Mouse (Mus musculus) intestine, embryonic 16.5 days (tissue): Measurements from ENCODE around the gene Polr3e. TPM values are rescaled to one million over a fixed set of nuclear protein-coding genes. Genes with fewer than 3 reads are reported as not detected.
A peak's percentile ranks its signal among the peaks of the same experiment; 100 is the strongest.

ENCODE experiments used
- ATAC-seq: fragments of 200-750 bp; cut with Nextera tagmentation; 2 replicates; pipeline ENCODE4 v1.8.0; 2017; ENCODE audit warnings: moderate TSS enrichment, moderate library complexity
- H3K27ac ChIP-seq: fragments of 300-500 bp; sonication (generic); 2 replicates; pipeline ENCODE4 v1.5.1; 2014; ENCODE audit warnings: mild to moderate bottlenecking, low read length
- H3K27me3 ChIP-seq: fragments of 300-500 bp; sonication (generic); replicated peaks from 2 replicates; pipeline ENCODE4 v1.6.1; 2014; ENCODE audit warnings: low read length, control low read depth, mixed read lengths; ENCODE audit not compliant: control insufficient read depth, insufficient read depth
- H3K36me3 ChIP-seq: fragments of 300-500 bp; sonication (generic); 2 replicates; pipeline ENCODE4 v1.6.1; 2014; ENCODE audit warnings: low read length, control low read depth; ENCODE audit not compliant: control insufficient read depth, insufficient read depth
- H3K4me1 ChIP-seq: fragments of 300-500 bp; sonication (generic); 2 replicates; pipeline ENCODE4 v1.6.1; 2014; ENCODE audit warnings: low read length, control low read depth, mixed read lengths; ENCODE audit not compliant: control insufficient read depth, insufficient read depth
- H3K4me2 ChIP-seq: fragments of 300-500 bp; sonication (generic); 2 replicates; pipeline ENCODE4 v1.6.1; 2014; ENCODE audit warnings: low read depth, low read length, control low read depth
- H3K4me3 ChIP-seq: fragments of 300-500 bp; sonication (generic); 2 replicates; pipeline ENCODE4 v1.5.1; 2014; ENCODE audit warnings: mild to moderate bottlenecking, low read length
- H3K9ac ChIP-seq: fragments of 300-500 bp; sonication (generic); 2 replicates; pipeline ENCODE4 v1.6.1; 2014; ENCODE audit warnings: low read depth, low read length
- H3K9me3 ChIP-seq: fragments of 300-500 bp; sonication (generic); 2 replicates; pipeline ENCODE4 v1.6.1; 2016; ENCODE audit warnings: low read length, control low read depth; ENCODE audit not compliant: control insufficient read depth
- WGBS: fragments of 180-500 bp; shearing (Covaris S2); extraction: QIAGEN DNeasy Blood & Tissue Kit; methylation state at CpG from one replicate; pipeline ENCODE4 v1.1.7; 2014; 5-methylcytosine and 5-hydroxymethylcytosine counted together
- polyA plus RNA-seq: library from polyadenylated mRNA; unstranded; fragments of >200 nt; fragmentation: Nextera tagmentation; extraction: Ambion mirVana; gene quantifications from 2 replicates; pipeline ENCODE4 v1.2.1, GENCODE M21; 2015

Gene Polr3e
- polyA plus RNA-seq, result 37.5 and 37.9 TPM in 2 replicates

DNA sequence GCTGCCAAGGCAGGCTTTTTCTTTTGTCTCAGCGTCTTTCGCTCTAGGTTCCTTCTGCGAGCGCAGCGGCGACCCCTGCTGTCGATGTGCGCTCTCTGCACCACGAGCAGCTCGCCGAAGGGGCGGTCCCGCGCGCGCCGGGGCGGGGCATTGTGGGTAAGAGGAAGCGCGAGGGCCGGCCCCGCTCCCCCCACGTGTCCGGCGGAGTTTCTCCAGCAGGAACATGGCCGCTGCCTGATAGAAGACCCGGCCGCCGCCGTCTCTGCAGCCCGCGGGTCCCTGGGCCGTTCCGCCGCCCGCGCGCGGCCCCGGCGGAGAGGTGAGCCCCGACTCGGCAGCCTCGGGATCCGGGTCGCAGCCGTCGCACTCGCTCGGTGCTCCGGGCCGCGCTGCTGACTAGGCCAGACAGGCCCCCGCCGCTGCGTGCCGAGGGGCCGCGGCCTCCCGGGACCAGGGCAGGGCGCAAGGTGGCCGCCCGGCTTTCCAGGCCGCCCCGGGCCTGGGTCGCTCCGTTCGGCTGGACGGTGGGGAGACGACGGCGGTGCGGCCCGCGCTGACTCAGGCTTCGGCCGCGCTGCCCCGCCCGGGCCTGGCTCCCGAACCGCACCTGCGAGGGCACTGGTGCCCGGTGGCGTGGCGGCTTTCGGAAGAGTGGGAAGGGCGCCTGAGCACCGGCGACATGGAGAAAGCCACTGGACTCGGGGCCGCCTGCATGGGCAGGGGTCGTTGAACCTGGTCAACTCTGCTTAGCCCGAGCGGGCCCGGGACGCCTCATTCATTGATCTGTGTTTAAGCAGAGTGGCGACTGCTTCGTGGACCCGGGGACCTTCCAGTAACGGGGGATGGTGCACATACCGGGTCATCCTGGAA, at the start of gene Polr3e:
Gene Polr3e (plus strand): TSS at position 153 of the 870 bp plus-strand sequence.
- Histone ChIP-seq H3K4me1 (peaks cover 6% of the 10 kb centered on the region), H3K27me3 (no peaks in the 10 kb centered on the region), H3K4me2 (peak within 1 kb of the TSS; percentile 61), H3K27ac (peak within 1 kb of the TSS; percentile 92), H3K36me3 (no peaks in the 10 kb centered on the region), H3K9ac (peak within 1 kb of the TSS; percentile 91), H3K9me3 (no peaks in the 10 kb centered on the region), H3K4me3 (peak within 1 kb of the TSS; percentile 97)
- ATAC-seq, result peak; percentile 92
- under 1% methylated on average over 102 of the region's 102 CpGs for WGBS

DNA sequence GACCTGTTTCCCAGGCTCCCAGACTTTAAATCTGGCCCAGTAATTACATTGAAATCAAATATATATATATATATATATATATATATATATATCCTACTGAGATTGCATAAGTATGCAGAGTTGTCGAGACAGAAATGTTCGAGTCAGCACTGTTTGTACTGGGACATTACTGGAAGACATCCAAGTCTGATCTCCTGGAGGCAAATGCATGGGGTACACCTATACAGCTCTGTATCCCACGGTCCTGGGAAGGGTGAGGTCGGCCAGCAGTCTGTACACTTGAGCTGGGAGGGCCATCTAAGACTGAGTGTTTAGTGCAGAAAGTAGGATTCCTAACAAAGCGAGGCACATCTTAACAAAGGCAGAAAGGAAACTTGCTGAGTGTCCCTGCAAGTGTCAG, 47.7 kb upstream of the Polr3e start:
- 0 out of 2 replicates have a peak, but pooled peaks have one; percentile 8 for ATAC-seq
- WGBS, result 23% methylated on average over 5 of the region's 5 CpGs
- H3K36me3 ChIP-seq, result no peaks in the 10 kb centered on the region
- 0 out of 2 replicates have a peak overlapping the region, but pooled peaks have one; percentile 15 for H3K4me2 ChIP-seq
- H3K9ac ChIP-seq, result peak overlapping the region; percentile 50
- peak overlapping the region; percentile 83 for H3K27ac ChIP-seq
- H3K27me3 ChIP-seq, result no peaks in the 10 kb centered on the region
- H3K4me1 ChIP-seq, result peaks cover 55% of the 10 kb centered on the region
- no peaks in the 10 kb centered on the region for H3K9me3 ChIP-seq
- no peak overlapping the region for H3K4me3 ChIP-seq

DNA sequence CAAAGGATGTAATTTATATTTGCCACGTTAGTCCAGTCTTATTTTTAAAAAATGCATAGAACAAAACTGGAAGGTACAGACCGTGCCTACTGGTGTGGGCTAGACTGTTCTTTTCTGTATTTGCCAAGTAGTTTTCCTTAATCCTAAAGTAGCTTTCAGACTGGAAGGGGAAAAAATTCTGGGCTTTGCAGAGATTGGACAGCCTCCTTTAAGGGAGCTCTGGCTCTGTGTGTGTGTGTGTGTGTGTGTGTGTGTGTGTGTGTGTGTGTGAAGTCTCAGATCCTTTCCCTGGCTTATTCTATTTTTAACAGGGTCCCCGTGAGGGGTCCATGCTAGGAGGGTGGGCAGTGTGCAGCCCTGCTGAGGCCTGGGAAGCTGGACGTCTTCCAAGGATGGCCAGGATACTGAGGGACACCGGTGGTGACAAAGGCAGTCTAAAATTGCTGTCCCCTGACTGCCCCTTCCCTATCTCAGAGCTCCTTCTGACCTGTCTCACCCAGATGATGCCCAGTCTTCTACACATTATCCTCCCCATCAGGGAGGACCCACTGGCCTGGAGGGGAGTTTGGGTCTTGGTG, 47.0 kb upstream of the Polr3e start:
- peak overlapping the region; percentile 83 for H3K27ac ChIP-seq
- H3K4me3 ChIP-seq, result no peak overlapping the region
- no peaks in the 10 kb centered on the region for H3K27me3 ChIP-seq
- H3K4me2 ChIP-seq, result no peak overlapping the region
- peaks cover 52% of the 10 kb centered on the region for H3K4me1 ChIP-seq
- no peaks in the 10 kb centered on the region for H3K9me3 ChIP-seq
- no peak for ATAC-seq
- no peak overlapping the region for H3K9ac ChIP-seq
- no peaks in the 10 kb centered on the region for H3K36me3 ChIP-seq
- 49% methylated on average over 5 of the region's 5 CpGs for WGBS

DNA sequence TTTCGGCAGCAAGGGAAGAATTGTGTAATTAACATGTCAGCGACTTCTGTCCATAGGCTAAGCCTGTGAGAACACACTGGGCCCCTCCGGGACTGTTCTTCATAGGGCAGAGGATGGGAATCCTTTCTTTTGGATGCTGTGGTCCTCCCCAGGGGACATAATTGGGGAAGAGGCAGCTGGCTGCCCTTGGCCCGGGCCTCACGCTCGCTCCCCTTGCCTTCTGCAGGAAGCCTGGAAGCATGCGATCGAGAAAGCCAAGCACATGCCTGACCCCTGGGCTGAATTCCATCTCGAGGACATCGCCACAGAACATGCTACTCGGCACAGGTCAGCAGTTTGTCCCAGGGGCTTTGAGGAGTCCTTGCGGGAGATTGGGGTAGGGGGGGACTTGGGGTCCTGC, 44.5 kb upstream of the Polr3e start:
- Histone ChIP-seq H3K36me3 (no peaks in the 10 kb centered on the region), H3K27ac (0 out of 2 replicates have a peak overlapping the region, but pooled peaks have one; percentile 11), H3K4me2 (no peak overlapping the region), H3K27me3 (no peaks in the 10 kb centered on the region), H3K9me3 (no peaks in the 10 kb centered on the region), H3K4me3 (no peak overlapping the region), H3K9ac (no peak overlapping the region), H3K4me1 (peaks cover 28% of the 10 kb centered on the region)
- no peak for ATAC-seq
- 79% methylated on average over 12 of the region's 12 CpGs for WGBS

DNA sequence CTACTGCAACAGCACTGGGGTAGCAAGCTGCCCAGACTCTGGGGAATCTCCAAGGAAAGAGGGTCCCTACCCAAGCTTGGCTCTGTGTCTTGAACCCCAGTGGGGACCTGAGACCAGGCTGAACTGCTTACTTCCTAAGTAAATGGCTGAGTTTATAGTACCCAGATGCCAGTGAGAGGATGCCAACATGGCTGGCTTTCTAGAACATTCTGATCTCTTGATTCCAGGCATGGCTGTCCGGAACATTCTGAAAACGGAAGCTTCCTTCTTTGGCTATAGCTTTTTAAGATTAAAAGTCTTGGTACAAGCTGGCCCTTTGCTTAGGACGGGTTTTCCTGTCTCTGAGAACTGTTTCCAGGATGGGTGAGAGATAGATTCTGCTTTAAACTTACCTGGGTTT, 43.5 kb upstream of the Polr3e start:
- peak overlapping the region; percentile 40; the same call in 1 of the 2 replicates for H3K27ac ChIP-seq

DNA sequence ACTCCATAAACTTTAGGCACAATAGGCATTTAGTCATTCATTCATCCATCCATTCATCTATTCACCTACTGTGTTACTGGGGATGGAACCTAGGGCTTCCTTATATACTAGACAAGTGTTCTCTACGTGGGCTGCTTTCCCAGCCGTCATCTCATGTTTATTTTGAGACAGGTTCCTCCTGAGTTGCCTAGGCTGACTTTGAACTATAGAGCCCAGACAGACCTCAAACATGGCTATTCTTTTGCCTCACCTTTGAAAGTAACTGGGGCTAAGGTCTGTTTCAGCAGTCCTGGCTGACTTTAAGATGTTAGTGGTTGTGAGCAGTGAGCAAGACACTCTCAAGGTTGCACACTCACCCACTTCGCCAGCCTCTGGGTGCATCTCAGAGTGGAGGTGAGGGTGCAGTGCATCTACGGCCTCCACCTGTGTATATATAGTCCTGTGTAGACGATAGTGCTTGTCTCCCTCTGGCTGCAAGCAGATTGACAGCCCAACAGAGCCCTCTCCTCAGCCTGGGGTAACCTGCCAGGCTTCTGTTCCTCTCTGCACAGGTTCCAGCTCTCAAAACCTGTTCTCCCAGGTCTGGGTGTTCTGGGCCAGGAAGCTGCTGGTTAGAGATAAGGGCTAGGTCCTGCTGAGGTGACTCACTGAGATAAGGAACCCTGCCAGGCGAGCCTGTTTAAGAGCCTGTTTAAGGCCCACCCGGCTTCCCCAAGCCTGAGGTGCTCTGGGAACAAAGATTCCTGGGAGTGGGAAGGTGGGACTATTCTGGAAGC, 42.6 kb upstream of the Polr3e start:
- WGBS, result 50% methylated on average over 7 of the region's 7 CpGs
- ATAC-seq, result peak; percentile 97
- H3K36me3 ChIP-seq, result no peaks in the 10 kb centered on the region
- no peak overlapping the region for H3K9ac ChIP-seq
- H3K27ac ChIP-seq, result peak overlapping the region; percentile 88
- peaks cover 11% of the 10 kb centered on the region; the same call in 1 of the 2 replicates for H3K4me1 ChIP-seq
- no peak overlapping the region for H3K4me2 ChIP-seq
- H3K27me3 ChIP-seq, result no peaks in the 10 kb centered on the region
- H3K4me3 ChIP-seq, result no peak overlapping the region
- no peaks in the 10 kb centered on the region for H3K9me3 ChIP-seq

More for the DNA sequence above, 43.5 kb upstream of the Polr3e start:
- ATAC-seq, result no peak
- H3K4me3 ChIP-seq, result no peak overlapping the region
- no peaks in the 10 kb centered on the region for H3K27me3 ChIP-seq
- H3K9ac ChIP-seq, result peak overlapping the region; percentile 12; the same call in 1 of the 2 replicates
- H3K4me2 ChIP-seq, result no peak overlapping the region
- WGBS, result 89% methylated on average over 3 of the region's 3 CpGs
- no peaks in the 10 kb centered on the region for H3K36me3 ChIP-seq
- H3K4me1 ChIP-seq, result peaks cover 20% of the 10 kb centered on the region
- no peaks in the 10 kb centered on the region for H3K9me3 ChIP-seq

DNA sequence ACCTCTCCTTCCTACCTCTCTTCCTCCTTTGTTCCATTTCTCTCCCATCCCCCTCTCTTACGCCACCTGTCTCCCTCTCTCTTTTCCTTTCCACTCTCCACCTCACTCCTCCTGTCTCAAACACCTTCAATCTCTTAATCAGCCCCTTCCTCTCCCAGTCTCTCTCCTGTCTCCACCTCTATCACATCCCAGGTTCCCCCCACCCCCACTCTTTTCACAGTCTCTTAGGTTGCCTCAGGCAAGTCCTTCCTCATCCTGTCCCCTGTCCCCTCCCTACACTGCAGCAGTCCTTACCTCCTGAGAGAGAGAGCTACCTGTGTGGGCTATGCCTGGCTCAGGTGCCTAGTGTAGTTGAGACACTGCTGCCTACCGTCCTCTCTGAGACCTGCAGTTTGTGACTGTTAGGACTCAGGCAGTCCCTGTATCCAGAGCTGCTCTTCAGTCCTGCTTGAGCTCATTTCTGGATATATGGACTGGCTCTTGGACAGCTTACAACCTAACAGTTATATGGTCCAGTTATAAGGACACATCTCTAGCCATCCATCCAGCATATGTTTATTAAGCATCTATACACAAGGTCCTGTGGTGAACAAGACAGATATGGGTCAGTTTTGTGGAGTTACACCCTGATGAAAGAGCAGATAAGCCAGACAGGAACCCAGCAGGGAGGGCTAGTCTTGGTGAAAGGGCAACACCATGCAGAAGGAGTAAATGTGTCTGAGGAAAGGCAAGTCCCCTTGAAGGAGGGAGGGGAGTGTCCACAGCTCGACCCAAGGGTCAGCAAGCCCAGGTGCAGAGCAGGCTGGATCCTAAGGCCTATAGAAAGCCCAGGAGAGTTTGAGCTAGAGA, 41.8 kb upstream of the Polr3e start:
- ATAC-seq, result peak; percentile 79
- 54% methylated on average over 3 of the region's 3 CpGs for WGBS
- Histone ChIP-seq H3K9me3 (no peaks in the 10 kb centered on the region), H3K27ac (peak overlapping the region; percentile 88), H3K4me1 (peaks cover 3% of the 10 kb centered on the region; the same call in 1 of the 2 replicates), H3K4me2 (no peak overlapping the region), H3K4me3 (no peak overlapping the region), H3K27me3 (no peaks in the 10 kb centered on the region), H3K36me3 (no peaks in the 10 kb centered on the region), H3K9ac (peak overlapping the region; percentile 3; the same call in 1 of the 2 replicates)

DNA sequence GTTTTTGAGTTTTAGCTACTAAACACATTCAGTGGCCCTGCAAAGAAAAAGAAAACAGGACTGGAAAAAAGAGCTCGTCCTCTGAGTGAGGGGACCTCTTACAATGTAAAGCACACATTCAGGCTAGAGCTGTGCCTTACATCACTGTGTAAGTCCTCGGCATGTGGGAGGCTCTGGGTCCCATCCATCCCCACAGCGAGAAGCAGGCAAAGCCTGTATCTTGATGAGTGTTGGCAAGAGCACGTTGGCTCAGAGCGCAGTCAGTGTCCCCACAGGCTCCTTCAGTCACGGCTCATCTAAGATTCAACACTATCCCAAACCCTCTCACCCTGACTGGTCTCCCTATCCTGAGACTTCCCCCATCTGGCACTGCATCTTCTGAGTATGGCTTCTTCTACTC, 39.3 kb upstream of the Polr3e start:
- 75% methylated on average over 6 of the region's 6 CpGs for WGBS
- no peak overlapping the region for H3K9ac ChIP-seq

More for the DNA sequence above, 39.3 kb upstream of the Polr3e start:
- Histone ChIP-seq H3K27me3 (no peaks in the 10 kb centered on the region), H3K4me3 (no peak overlapping the region), H3K9me3 (no peaks in the 10 kb centered on the region), H3K27ac (no peak overlapping the region), H3K4me2 (no peak overlapping the region), H3K4me1 (peaks cover 2% of the 10 kb centered on the region; the same call in 1 of the 2 replicates), H3K36me3 (peaks cover 6% of the 10 kb centered on the region; the same call in 1 of the 2 replicates)
- no peak for ATAC-seq
